Mouse (Mus musculus) liver, embryonic 14.5 days (tissue): ENCODE measurements around the gene Sppl3. TPM values are rescaled to one million over a fixed set of nuclear protein-coding genes. Genes with fewer than 3 reads are reported as not detected.
A peak's percentile ranks its signal among the peaks of the same experiment; 100 is the strongest.

Source experiments
- ATAC-seq: fragments of 200-750 bp; cut with Nextera tagmentation; 2 replicates; pipeline ENCODE4 v1.8.0; 2017; ENCODE audit warnings: moderate number of reproducible peaks, mild to moderate bottlenecking, moderate library complexity; ENCODE audit not compliant: insufficient read depth
- DNase-seq, 3 experiments: peaks; one replicate each; pipeline ENCODE4 v3.0.0-alpha.2; 2012 to 2013; ENCODE audit warnings: low read depth in 3 of 3, low spot score in 3 of 3
- H3K27ac ChIP-seq: fragments of 300-500 bp; sonication (generic); 2 replicates; pipeline ENCODE4 v1.5.1; 2014; ENCODE audit warnings: moderate library complexity, mild to moderate bottlenecking, control low read depth, inconsistent platforms
- H3K27me3 ChIP-seq: fragments of 300-500 bp; sonication (generic); 2 replicates; pipeline ENCODE4 v1.6.1; 2014; ENCODE audit warnings: mild to moderate bottlenecking, low read length, moderate library complexity; ENCODE audit not compliant: control insufficient read depth, insufficient read depth
- H3K36me3 ChIP-seq: fragments of 300-500 bp; sonication (generic); replicated peaks from 2 replicates; pipeline ENCODE4 v1.6.1; 2014; ENCODE audit warnings: low read depth; ENCODE audit not compliant: control insufficient read depth, insufficient read depth
- H3K4me1 ChIP-seq, 2 experiments: fragments of 200-500 bp in 1 of 2; fragments of 300-500 bp in 1 of 2; sonication (generic) in 1 of 2; replicated peaks; 2 replicates each; pipeline ENCODE4 v1.6.1; 2012 to 2014; ENCODE audit warnings: antibody characterized with exemption in 1 of 2, inconsistent platforms in 1 of 2, low read length in 1 of 2; ENCODE audit not compliant: control insufficient read depth in 2 of 2, insufficient read depth in 2 of 2
- H3K4me2 ChIP-seq: fragments of 300-500 bp; sonication (generic); 2 replicates; pipeline ENCODE4 v1.6.1; 2014; ENCODE audit warnings: low read depth, mild to moderate bottlenecking, control low read depth, moderate library complexity
- H3K4me3 ChIP-seq, 2 experiments: fragments of 200-500 bp in 1 of 2; fragments of 300-500 bp in 1 of 2; sonication (generic) in 1 of 2; 2 replicates each; pipeline ENCODE4 v1.5.1; 2012 to 2014; ENCODE audit warnings: low read depth in 2 of 2, low read length in 2 of 2, mild to moderate bottlenecking in 2 of 2, control low read depth in 1 of 2, inconsistent platforms in 1 of 2, moderate library complexity in 1 of 2; ENCODE audit not compliant: insufficient read depth in 1 of 2
- H3K9ac ChIP-seq: fragments of 300-500 bp; sonication (generic); replicated peaks from 2 replicates; pipeline ENCODE4 v1.6.1; 2014; ENCODE audit warnings: mild to moderate bottlenecking, control low read depth, moderate library complexity
- H3K9me3 ChIP-seq: fragments of 300-500 bp; sonication (generic); 2 replicates; pipeline ENCODE4 v1.6.1; 2016; ENCODE audit warnings: low read length, mixed read lengths; ENCODE audit not compliant: control insufficient read depth
- CTCF ChIP-seq: IDR thresholded peaks from 2 replicates; pipeline ENCODE4 v1.5.1; 2016; ENCODE audit warnings: antibody characterized with exemption, low read depth, control low read depth
- EP300 ChIP-seq: IDR thresholded peaks from 2 replicates; pipeline ENCODE4 v1.6.1; 2016; ENCODE audit warnings: antibody characterized with exemption, low read depth
- WGBS: fragments of 180-500 bp; shearing (Covaris S2); extraction: QIAGEN DNeasy Blood & Tissue Kit; methylation state at CpG from one replicate; pipeline ENCODE4 v1.1.7; 2014; ENCODE audit not compliant: insufficient replicate concordance; 5-methylcytosine and 5-hydroxymethylcytosine counted together
- polyA plus RNA-seq, 2 experiments: library from polyadenylated mRNA; depleted of rRNA in 1 of 2; stranded (reverse) in 1 of 2; unstranded in 1 of 2; fragments of >200 nt; fragmentation: Nextera tagmentation in 1 of 2; extraction: Ambion mirVana in 1 of 2; gene quantifications; 2 replicates each; pipeline versions ENCODE4 v1.2.1 to v1.2.3; 2012 to 2014

The Sppl3 gene
- polyA plus RNA-seq, 2 experiments, result 5.4 to 17.2 TPM

GRCm38 (mm10) chr5:114972201-114972600 is 38.7 kb upstream of the Sppl3 start:
- Histone ChIP-seq H3K4me1 (no peaks in the 10 kb centered on the region), H3K4me3 (no peak overlapping the region), H3K9me3 (no peaks in the 10 kb centered on the region), H3K27me3 (no peaks in the 10 kb centered on the region), H3K9ac (no peak overlapping the region), H3K4me2 (no peak overlapping the region), H3K36me3 (no peaks in the 10 kb centered on the region), H3K27ac (no peak overlapping the region)
- WGBS, result 74% methylated on average over 9 of the region's 9 CpGs
- TF ChIP-seq CTCF (no peak), EP300 (no peak)
- no peak for DNase-seq
- no peak for ATAC-seq

GRCm38 (mm10) chr5:114973131-114973530 is 37.8 kb upstream of the Sppl3 start:
- H3K36me3 ChIP-seq, result no peaks in the 10 kb centered on the region
- WGBS, result 54% methylated on average over 8 of the region's 8 CpGs
- H3K27me3 ChIP-seq, result no peaks in the 10 kb centered on the region
- TF ChIP-seq EP300, result no peak
- no peak for TF ChIP-seq CTCF
- no peak for ATAC-seq
- H3K4me2 ChIP-seq, result no peak overlapping the region
- no peak overlapping the region for H3K9ac ChIP-seq
- no peak overlapping the region for H3K27ac ChIP-seq
- no peaks in the 10 kb centered on the region for H3K9me3 ChIP-seq
- H3K4me3 ChIP-seq, result no peak overlapping the region
- DNase-seq, result no peak
- H3K4me1 ChIP-seq, result no peaks in the 10 kb centered on the region

- no peaks in the 10 kb centered on the region for H3K9me3 ChIP-seq
- ATAC-seq, result no peak
- no peaks in the 10 kb centered on the region for H3K27me3 ChIP-seq
Observed at GRCm38 (mm10) chr5:114976935-114977334, 34.0 kb upstream of the Sppl3 start.

GRCm38 (mm10) chr5:114978473-114978872 is 32.5 kb upstream of the Sppl3 start:
- DNase-seq (no peak), ATAC-seq (no peak)
- H3K4me2 ChIP-seq, result peak overlapping the region; percentile 98; the same call in 1 of the 2 replicates
- no peaks in the 10 kb centered on the region for H3K27me3 ChIP-seq
- no peak overlapping the region; the same call in 1 of the 2 replicates for H3K9ac ChIP-seq
- H3K4me3 ChIP-seq, result no peak overlapping the region
- TF ChIP-seq EP300 (no peak), CTCF (no peak)
- no peaks in the 10 kb centered on the region for H3K36me3 ChIP-seq
- peaks cover 11 to 13% of the 10 kb centered on the region in 2 experiments; a peak in 3 of 4 replicates for H3K4me1 ChIP-seq
- H3K9me3 ChIP-seq, result no peaks in the 10 kb centered on the region
- no peak overlapping the region for H3K27ac ChIP-seq
- 60% methylated on average over 11 of the region's 11 CpGs for WGBS

More at GRCm38 (mm10) chr5:114976935-114977334, 34.0 kb upstream of the Sppl3 start:
- H3K4me2 ChIP-seq, result no peak overlapping the region
- no peaks in the 10 kb centered on the region for H3K36me3 ChIP-seq
- TF ChIP-seq CTCF (no peak), EP300 (no peak)
- peaks cover 11 to 13% of the 10 kb centered on the region in 2 experiments; a peak in 3 of 4 replicates for H3K4me1 ChIP-seq
- DNase-seq, result no peak
- H3K9ac ChIP-seq, result no peak overlapping the region
- H3K4me3 ChIP-seq, result no peak overlapping the region
- H3K27ac ChIP-seq, result no peak overlapping the region

GRCm38 (mm10) chr5:114978888-114979249 is 32.1 kb upstream of the Sppl3 start:
- Histone ChIP-seq H3K27me3 (no peaks in the 10 kb centered on the region), H3K27ac (peak overlapping the region; percentile 79), H3K36me3 (no peaks in the 10 kb centered on the region), H3K9ac (peak overlapping the region; percentile 75), H3K4me1 (peaks cover 11 to 13% of the 10 kb centered on the region in 2 experiments; a peak in 3 of 4 replicates), H3K4me3 (peak overlapping the region; percentile 53 to 72), H3K9me3 (no peaks in the 10 kb centered on the region), H3K4me2 (peak overlapping the region; percentile 98)
- DNase-seq (peak; percentile 55 to 70 (median 56)), ATAC-seq (no peak)
- TF ChIP-seq CTCF (no peak), EP300 (no peak)
- 2% methylated on average over 6 of the region's 6 CpGs for WGBS
